Mouse (Mus musculus) hindbrain, embryonic 15.5 days (tissue): ENCODE data around the gene Slc29a4. TPM values are rescaled to one million over a fixed set of nuclear protein-coding genes. Genes with fewer than 3 reads are reported as not detected.
A peak's percentile ranks its signal among the peaks of the same experiment; 100 is the strongest.

ENCODE experiments used
- ATAC-seq: fragments of 200-750 bp; cut with Nextera tagmentation; 2 replicates; pipeline ENCODE4 v1.8.0; 2017; ENCODE audit warnings: low read depth, moderate number of reproducible peaks, moderate TSS enrichment; ENCODE audit not compliant: low FRiP score
- H3K27ac ChIP-seq: fragments of 300-500 bp; sonication (generic); replicated peaks from 2 replicates; pipeline ENCODE4 v1.5.1; 2015; ENCODE audit warnings: mild to moderate bottlenecking, inconsistent platforms
- H3K27me3 ChIP-seq: fragments of 300-500 bp; sonication (generic); 2 replicates; pipeline ENCODE4 v1.6.1; 2015; ENCODE audit warnings: control low read depth, inconsistent platforms
- H3K36me3 ChIP-seq: fragments of 300-500 bp; sonication (generic); 2 replicates; pipeline ENCODE4 v1.6.1; 2015; ENCODE audit warnings: control low read depth, inconsistent platforms
- H3K4me1 ChIP-seq: fragments of 300-500 bp; sonication (generic); replicated peaks from 2 replicates; pipeline ENCODE4 v1.6.1; 2015; ENCODE audit warnings: control low read depth, inconsistent platforms
- H3K4me2 ChIP-seq: fragments of 300-500 bp; sonication (generic); 2 replicates; pipeline ENCODE4 v1.6.1; 2015; ENCODE audit warnings: moderate library complexity, mild to moderate bottlenecking, inconsistent platforms
- H3K4me3 ChIP-seq: fragments of 300-500 bp; sonication (generic); 2 replicates; pipeline ENCODE4 v1.5.1; 2015; ENCODE audit warnings: mild to moderate bottlenecking, inconsistent platforms
- H3K9ac ChIP-seq: fragments of 300-500 bp; sonication (generic); 2 replicates; pipeline ENCODE4 v1.6.1; 2015; ENCODE audit warnings: inconsistent platforms
- H3K9me3 ChIP-seq: fragments of 300-500 bp; sonication (generic); 2 replicates; pipeline ENCODE4 v1.6.1; 2016; ENCODE audit warnings: control low read depth, inconsistent platforms
- WGBS: fragments of 180-500 bp; shearing (Covaris S2); methylation state at CpG from one replicate; pipeline ENCODE4 v1.1.7; 2015; 5-methylcytosine and 5-hydroxymethylcytosine counted together
- polyA plus RNA-seq: library from polyadenylated mRNA; unstranded; fragments of >200 nt; fragmentation: Nextera tagmentation; extraction: Ambion mirVana; gene quantifications from 2 replicates; pipeline ENCODE4 v1.2.1, GENCODE M21; 2015

Slc29a4 gene
- polyA plus RNA-seq, 1 experiment from 2014 or later: 99.5 TPM

DNA sequence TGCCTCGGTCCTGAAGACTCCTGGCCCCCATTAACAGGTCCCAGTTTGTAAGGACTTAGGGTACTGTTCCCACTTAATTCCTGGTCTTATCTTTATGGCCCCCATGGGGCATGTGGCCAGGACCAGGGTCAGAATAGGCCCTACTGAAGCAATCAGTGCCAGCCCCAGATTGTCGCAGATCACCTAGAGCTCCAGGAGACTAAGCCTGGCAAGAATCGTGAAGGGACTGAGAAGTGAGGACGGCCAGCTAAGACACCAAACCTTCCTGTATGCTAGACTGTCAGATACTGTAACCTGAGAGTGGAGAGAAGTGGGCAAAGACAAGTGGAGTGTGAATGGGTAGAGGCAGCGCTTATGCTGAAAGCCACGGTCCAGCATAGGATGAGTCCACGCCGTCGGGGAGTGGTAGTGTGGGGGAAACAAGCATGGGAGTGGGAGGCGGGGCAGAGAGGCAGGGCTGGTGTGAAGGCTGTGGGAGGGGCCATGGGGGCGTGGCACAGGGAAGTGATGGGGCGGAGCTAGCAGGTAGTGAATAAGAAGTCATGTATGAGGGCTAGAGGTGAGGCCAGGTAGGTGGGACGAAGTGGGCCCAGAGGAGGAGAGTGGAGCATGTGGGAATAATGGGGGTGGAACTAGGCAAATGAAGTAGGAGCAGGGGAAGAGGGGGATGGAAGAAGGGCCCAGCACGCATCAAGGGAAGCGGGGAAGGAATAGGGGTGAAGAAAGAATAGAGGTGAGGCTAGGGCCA, 8.7 kb downstream of the Slc29a4 start:
- Histone ChIP-seq H3K4me2 (peak overlapping the region; percentile 81), H3K9ac (0 out of 2 replicates have a peak overlapping the region, but pooled peaks have one; percentile 11), H3K36me3 (peaks cover 10% of the 10 kb centered on the region), H3K27me3 (0 out of 2 replicates have a peak, but pooled peaks cover 3% of the 10 kb centered on the region), H3K9me3 (no peaks in the 10 kb centered on the region), H3K27ac (no peak overlapping the region), H3K4me3 (peak overlapping the region; percentile 64), H3K4me1 (peaks cover 30% of the 10 kb centered on the region)
- 12% methylated on average over 15 of the region's 15 CpGs for WGBS
- peak; percentile 56 for ATAC-seq

DNA sequence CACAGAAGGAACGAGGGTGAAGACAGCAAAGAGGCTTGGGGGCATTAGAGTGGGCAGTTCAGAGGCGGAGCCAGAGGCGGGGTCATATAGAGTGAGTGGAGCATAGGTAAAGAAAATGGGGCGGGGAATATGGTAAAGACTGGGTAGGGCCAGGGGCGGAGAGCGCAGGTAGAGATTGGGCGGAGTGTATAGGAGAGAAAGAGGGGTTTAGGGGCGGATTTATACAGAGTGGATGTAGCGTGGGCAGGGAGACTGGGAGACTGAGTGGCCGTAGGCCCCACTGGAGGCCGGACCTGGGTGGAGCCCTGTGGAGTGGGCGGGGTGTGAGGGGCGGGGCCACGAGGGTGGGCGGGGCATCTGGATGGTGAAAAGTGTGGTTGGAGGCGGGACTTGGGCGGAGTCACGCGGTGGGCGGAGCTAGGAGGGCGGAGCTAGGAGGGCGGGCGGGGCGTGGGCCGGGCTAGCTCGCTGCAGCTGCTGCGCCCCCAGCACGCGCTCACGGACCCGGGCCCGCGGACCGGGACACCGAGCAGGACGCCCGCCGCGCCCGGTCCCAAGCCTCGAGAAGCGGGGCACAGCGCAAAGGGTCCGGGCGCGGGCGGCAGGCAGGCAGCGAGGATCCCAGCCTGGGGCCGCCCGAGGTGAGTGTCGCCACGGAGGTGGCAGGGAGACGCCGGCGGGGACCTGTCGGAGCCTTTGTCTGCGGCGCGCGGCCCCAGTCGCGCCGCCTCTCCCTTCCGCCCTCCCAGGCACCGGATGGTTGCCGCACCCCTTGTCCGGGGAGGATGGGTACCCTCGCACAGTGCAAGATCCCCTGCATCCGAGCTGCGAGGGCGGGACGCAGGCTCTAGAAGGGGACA, 9.6 kb downstream of the Slc29a4 start:
- WGBS: under 1% methylated on average over 67 of the region's 72 CpGs
- H3K27ac ChIP-seq: peak overlapping the region; percentile 51
- peak; percentile 90 for ATAC-seq

DNA sequence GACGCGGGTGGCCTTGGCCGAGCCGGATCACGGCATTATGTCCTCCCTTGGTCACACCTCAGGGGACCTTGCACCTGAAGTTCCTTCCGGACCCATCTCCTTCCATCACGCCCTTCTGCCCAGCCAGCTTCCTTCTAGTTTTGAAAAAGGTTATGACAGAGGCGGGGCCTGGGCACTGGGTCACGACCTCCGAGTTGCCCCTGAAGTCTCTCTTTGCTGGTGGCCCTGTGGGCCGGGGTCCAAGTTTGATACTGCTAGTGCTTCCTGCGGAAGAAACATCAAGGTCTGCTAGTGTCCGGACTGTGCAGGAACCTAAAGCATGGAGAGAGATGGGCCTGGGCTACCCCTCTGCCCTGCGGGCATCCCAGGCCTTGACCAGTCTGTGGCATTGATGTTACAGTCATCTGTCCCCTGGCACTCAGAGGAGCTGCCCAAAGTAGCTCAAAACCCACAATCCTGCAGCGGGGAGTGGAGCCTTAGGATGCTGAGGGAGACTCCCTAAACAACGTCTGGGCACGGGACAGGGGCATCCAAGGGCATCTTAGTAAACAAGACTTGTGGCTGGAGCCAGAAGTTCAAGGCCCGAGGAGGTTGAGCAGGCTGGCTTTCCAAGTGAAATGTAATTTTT, 10.3 kb downstream of the Slc29a4 start:
- Histone ChIP-seq H3K9ac (peak overlapping the region; percentile 77), H3K4me3 (peak overlapping the region; percentile 64), H3K36me3 (peaks cover 13% of the 10 kb centered on the region), H3K4me1 (peaks cover 30% of the 10 kb centered on the region), H3K27me3 (0 out of 2 replicates have a peak, but pooled peaks cover 3% of the 10 kb centered on the region), H3K27ac (no peak overlapping the region), H3K4me2 (peak overlapping the region; percentile 81), H3K9me3 (no peaks in the 10 kb centered on the region)
- ATAC-seq: no peak
- WGBS: 19% methylated on average over 18 of the region's 18 CpGs

More for the DNA sequence above, 9.6 kb downstream of the Slc29a4 start:
- Histone ChIP-seq H3K27me3 (0 out of 2 replicates have a peak, but pooled peaks cover 3% of the 10 kb centered on the region), H3K4me3 (peak overlapping the region; percentile 64), H3K9me3 (no peaks in the 10 kb centered on the region), H3K36me3 (peaks cover 13% of the 10 kb centered on the region), H3K4me1 (peaks cover 30% of the 10 kb centered on the region), H3K9ac (peak overlapping the region; percentile 77), H3K4me2 (peak overlapping the region; percentile 81)

DNA sequence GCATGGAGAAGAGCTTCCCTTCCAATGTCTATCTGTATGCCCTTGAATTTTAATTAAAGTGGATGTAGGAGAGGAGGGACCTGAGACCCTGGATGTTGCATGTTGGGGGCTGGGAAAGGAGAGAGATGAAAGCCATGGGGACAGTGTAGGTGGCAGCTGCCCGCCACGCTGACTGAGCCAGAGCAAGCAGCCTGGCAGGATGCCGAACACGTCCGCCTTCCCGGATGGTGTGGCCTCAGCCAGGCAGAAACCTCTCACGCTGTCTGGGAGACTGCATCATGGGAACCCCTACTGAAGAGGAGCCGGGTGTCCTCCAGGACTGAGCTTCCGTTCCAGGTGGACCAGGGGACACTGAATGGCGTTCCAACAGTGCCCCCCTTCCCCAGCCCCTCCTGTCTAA, 11.3 kb downstream of the Slc29a4 start:
- Histone ChIP-seq H3K36me3 (peaks cover 18% of the 10 kb centered on the region), H3K9ac (peak overlapping the region; percentile 10; the same call in 1 of the 2 replicates), H3K4me1 (peaks cover 30% of the 10 kb centered on the region), H3K4me2 (peak overlapping the region; percentile 81), H3K9me3 (no peaks in the 10 kb centered on the region), H3K27ac (no peak overlapping the region), H3K27me3 (0 out of 2 replicates have a peak, but pooled peaks cover 3% of the 10 kb centered on the region), H3K4me3 (peak overlapping the region; percentile 64)
- ATAC-seq: peak; percentile 38; the same call in 1 of the 2 replicates
- 51% methylated on average over 10 of the region's 10 CpGs for WGBS

DNA sequence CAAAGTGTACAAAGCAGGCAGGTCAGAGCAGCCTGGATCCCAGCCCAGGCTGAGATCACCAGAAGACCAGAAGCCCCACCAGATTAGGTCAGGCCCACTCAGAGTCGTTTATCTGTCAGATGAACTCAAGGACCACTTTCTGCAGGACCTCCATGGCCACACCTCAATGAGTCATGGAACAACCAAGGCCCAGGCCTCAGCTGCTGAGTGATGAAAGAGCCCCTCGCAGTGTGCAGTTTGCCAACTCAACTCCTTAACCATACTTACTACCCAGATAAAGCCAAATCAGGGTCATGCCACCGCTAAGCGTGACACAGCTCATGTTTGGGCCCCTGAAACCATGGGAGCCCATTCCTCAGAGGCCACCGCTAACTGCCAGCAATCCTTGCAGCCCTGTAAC, 15.4 kb downstream of the Slc29a4 start:
- Histone ChIP-seq H3K4me2 (no peak overlapping the region), H3K9ac (no peak overlapping the region), H3K4me1 (peaks cover 18% of the 10 kb centered on the region), H3K9me3 (no peaks in the 10 kb centered on the region), H3K27ac (no peak overlapping the region), H3K4me3 (no peak overlapping the region), H3K36me3 (peaks cover 53% of the 10 kb centered on the region), H3K27me3 (no peaks in the 10 kb centered on the region)
- no peak for ATAC-seq
- 91% methylated on average over 5 of the region's 5 CpGs for WGBS

DNA sequence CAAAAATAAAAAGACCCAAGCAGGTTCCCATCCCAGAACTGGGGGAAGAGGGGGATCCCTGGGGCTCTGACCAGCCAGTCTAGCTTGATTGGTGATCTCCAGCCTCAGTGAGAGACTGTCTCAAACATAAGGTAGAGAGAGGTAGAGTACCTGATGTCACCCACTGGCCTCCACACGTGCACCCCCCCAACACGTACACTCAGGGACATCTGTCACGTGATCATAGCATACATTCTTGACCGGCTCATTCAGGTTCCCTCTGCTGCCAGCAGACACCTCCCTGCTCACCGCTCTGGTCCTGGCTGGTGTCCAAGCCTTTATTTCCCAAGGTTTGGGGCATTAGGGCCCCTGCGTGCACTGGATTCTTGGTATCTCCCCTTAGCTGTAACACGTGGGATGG, 17.1 kb downstream of the Slc29a4 start:
- ATAC-seq: no peak
- H3K36me3 ChIP-seq: peaks cover 62% of the 10 kb centered on the region

DNA sequence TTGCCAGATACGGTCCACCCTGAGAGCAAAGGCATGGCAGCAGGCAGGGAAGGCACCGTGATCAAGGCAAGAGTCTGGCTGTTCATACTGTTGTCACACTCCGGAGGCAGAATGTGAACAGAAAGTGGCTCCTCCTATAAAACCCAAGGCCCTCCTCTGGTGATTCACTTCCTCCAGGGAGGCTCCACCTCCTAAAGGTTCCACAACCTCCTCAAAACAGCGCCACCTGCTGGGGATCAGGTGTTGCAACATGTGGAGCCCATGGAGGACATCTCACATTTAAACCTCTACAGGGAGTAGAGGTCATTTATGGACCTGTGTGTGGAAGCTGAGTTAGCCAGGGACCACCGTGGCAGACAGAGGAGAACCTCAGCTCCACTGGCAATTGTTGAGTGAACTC, 20.1 kb downstream of the Slc29a4 start:
- H3K9ac ChIP-seq: no peak overlapping the region
- H3K27ac ChIP-seq: no peak overlapping the region
- no peak for ATAC-seq
- no peaks in the 10 kb centered on the region for H3K27me3 ChIP-seq
- 79% methylated on average over 5 of the region's 5 CpGs for WGBS
- no peaks in the 10 kb centered on the region for H3K9me3 ChIP-seq
- no peak overlapping the region for H3K4me3 ChIP-seq
- peaks cover 49% of the 10 kb centered on the region for H3K36me3 ChIP-seq
- no peaks in the 10 kb centered on the region for H3K4me1 ChIP-seq
- no peak overlapping the region for H3K4me2 ChIP-seq

More for the DNA sequence above, 17.1 kb downstream of the Slc29a4 start:
- Histone ChIP-seq H3K9ac (no peak overlapping the region), H3K9me3 (no peaks in the 10 kb centered on the region), H3K27ac (no peak overlapping the region), H3K4me3 (no peak overlapping the region), H3K27me3 (no peaks in the 10 kb centered on the region), H3K4me1 (peaks cover under 1% of the 10 kb centered on the region), H3K4me2 (no peak overlapping the region)
- WGBS: 81% methylated on average over 7 of the region's 7 CpGs

DNA sequence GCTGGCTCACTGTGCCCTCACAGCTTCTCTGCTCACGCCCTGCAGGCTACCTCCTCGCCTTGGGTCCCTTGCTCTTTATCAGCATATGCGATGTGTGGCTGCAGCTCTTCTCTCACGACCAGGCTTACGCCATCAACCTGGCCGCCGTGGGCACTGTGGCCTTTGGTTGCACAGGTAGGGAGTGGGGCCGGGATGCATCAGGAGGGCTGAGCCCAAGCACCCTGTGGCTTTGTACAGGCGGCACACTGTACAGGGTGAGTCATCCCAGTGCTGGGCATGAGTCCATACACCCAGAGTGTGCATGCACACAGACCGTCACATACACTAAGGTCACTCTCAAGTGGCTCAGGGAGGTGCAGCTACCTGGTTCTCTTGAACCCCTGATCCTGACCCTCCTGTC, 21.7 kb downstream of the Slc29a4 start:
- H3K9ac ChIP-seq: no peak overlapping the region
- no peak for ATAC-seq
- peaks cover 44% of the 10 kb centered on the region for H3K36me3 ChIP-seq
- H3K4me2 ChIP-seq: no peak overlapping the region
- no peaks in the 10 kb centered on the region for H3K9me3 ChIP-seq
- H3K4me3 ChIP-seq: no peak overlapping the region
- H3K4me1 ChIP-seq: no peaks in the 10 kb centered on the region
- H3K27me3 ChIP-seq: no peaks in the 10 kb centered on the region
- WGBS: 92% methylated on average over 10 of the region's 10 CpGs
- H3K27ac ChIP-seq: no peak overlapping the region

DNA sequence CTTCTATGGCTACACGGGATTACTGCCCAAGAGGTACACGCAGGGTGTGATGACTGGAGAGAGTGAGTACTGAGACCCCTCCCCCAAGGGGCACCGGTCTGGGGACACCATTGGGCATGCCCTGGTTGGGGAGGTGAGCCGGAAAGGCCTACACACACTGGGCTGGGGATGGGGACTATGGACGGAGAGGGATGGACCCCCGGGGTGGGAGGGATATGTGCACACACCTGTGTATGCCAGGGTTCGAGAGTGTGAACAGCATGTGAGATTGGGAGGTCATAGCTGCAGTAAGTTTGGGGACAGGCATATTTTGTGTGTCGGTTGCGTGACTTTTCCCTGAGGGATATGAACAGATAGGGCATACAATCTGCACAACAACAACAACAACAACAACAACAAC, 22.7 kb downstream of the Slc29a4 start:
- WGBS: 91% methylated on average over 9 of the region's 9 CpGs

DNA sequence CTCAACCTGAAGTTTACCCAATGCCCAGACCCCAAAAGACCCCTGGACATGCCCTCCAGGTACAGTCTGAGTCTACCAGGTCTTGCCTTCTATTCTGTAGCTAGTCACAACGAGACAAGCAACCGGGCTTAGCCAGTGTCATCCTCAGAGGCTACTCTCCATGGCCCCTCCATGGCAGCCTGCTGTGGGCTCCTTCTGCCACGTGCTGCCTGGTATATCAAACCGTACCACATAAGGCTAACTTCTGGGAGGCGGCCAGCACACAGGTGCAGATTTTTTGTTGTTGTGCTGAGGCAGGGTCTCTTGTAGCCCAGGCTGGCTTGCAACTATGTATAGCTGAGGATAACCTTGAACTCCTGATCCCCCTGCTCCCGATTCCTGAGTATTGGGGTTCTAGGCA, 23.7 kb downstream of the Slc29a4 start:
- H3K27me3 ChIP-seq: no peaks in the 10 kb centered on the region
- no peak overlapping the region for H3K9ac ChIP-seq
- H3K27ac ChIP-seq: no peak overlapping the region
- no peaks in the 10 kb centered on the region for H3K4me1 ChIP-seq
- H3K36me3 ChIP-seq: peaks cover 34% of the 10 kb centered on the region
- H3K4me3 ChIP-seq: no peak overlapping the region
- ATAC-seq: no peak
- H3K9me3 ChIP-seq: no peaks in the 10 kb centered on the region
- 84% methylated on average over 6 of the region's 6 CpGs for WGBS
- H3K4me2 ChIP-seq: no peak overlapping the region

More for the DNA sequence above, 22.7 kb downstream of the Slc29a4 start:
- Histone ChIP-seq H3K9ac (no peak overlapping the region), H3K4me3 (no peak overlapping the region), H3K36me3 (peaks cover 42% of the 10 kb centered on the region), H3K4me1 (no peaks in the 10 kb centered on the region), H3K27me3 (no peaks in the 10 kb centered on the region), H3K27ac (no peak overlapping the region), H3K9me3 (no peaks in the 10 kb centered on the region), H3K4me2 (no peak overlapping the region)
- no peak for ATAC-seq

DNA sequence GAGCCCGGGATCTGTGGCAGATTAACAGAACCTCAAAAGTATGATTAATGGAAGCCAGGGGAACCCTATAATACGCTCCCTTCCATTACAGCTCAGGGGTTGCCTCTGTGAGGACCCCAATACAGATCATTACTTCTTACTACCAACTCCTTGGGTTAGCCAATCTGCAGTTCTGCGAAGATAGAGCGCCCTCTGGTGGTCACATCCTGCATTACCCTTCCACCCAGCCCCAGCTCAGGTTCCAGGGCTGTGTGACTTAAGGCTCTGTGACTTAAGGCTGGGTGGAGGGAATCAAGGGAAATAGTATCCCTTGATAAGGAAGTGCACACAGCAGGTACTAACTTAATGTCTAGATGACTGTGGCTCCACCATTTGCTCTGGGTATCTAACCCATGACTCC, 25.7 kb downstream of the Slc29a4 start:
- Histone ChIP-seq H3K9me3 (no peaks in the 10 kb centered on the region), H3K4me1 (no peaks in the 10 kb centered on the region), H3K36me3 (peaks cover 17% of the 10 kb centered on the region), H3K4me2 (no peak overlapping the region), H3K27me3 (no peaks in the 10 kb centered on the region), H3K9ac (no peak overlapping the region), H3K27ac (no peak overlapping the region), H3K4me3 (no peak overlapping the region)
- WGBS: 25% methylated on average over 4 of the region's 4 CpGs
- peak; percentile 49; the same call in 1 of the 2 replicates for ATAC-seq
